Mouse (Mus musculus) right cerebral cortex, adult 18-20 months (tissue): ENCODE results near the gene Xpc.
"Not testable (repeated sequence)": the region's sequence is repeated elsewhere in the genome, so short reads cannot be mapped to it uniquely, and the experiment has no call there.

ENCODE experiments used
- DNase-seq: peaks from one replicate; pipeline ENCODE4 v3.0.0; 2022; ENCODE audit warnings: mixed read lengths

The Xpc gene

DNA sequence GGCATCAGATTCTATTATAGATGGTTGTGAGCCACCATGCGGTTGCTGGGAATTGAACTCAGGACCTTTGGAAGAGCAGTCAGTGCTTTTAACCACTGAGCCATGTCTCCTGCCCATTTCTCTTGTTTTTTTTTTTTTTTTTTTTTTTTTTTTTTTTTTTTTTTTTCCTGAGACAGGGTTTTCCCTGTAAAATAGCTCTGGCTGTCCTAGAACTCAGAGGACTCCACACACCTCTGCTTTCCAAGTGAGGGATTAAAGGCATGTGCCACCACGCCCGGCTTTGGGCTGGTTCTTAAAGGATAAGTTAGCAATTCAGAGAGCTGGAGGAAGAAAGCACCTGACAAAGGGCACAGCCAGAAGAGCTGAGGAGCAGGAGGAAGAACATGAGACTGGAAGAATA, 44.3 kb downstream of the Xpc start:
- not testable (repeated sequence) for DNase-seq

DNA sequence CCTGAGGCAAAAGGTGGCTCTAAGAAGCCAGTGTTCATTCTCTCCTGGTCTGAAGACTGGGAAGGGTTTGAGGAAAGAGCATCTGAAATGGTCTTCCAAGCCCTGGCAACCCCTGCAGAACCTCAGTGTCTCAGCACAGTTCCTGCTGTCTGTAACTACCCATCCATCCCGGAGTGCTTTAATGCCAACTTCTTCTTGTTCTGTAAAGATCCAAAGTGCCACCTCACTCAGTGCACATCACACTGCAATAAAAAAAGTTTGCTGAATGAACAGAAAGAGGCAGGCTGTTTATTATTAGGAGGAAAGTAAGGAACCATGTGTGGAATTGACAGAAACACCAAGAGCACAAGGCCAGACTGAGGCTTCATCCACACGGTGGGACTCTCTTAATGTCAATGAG, 45.0 kb downstream of the Xpc start:
- no peak for DNase-seq

DNA sequence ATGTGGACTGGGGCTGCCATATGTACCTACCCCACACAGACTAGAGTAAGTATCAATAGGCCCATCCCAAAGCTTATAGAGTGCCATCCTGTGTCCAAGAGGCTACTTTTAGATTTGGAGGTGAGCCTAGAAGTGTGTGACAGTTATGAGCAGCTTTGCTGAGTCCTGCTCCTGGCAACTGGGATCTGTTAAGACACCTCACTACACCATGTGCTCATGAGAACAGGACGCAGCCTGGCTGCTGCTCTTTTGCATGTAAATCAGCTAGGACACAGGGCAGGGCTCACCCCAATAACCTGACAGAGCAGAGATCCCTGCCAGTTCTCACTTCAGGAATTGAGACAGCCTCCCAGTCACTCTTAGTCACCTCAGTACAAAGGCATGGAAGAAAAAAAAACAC, 48.6 kb downstream of the Xpc start:
- DNase-seq: no peak

DNA sequence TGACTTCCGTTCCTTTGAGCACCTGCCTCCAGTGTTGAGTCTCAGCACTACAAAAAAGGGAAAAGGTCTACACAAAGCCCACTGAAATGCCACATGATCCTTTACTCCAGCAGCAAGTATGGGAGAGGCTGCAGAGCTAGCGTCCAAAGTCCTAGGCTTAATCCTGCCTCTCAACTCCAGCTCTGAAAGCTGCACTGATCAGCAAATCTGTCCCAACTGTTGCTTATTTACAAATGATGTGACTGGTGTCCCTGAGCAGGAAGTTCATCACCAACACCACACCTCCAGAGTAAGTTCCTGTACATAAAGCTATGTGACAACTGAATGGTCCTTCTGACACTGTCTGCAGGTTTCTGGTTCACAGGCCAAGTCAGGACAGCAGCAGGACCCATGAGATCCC, 49.9 kb downstream of the Xpc start:
- DNase-seq: no peak

DNA sequence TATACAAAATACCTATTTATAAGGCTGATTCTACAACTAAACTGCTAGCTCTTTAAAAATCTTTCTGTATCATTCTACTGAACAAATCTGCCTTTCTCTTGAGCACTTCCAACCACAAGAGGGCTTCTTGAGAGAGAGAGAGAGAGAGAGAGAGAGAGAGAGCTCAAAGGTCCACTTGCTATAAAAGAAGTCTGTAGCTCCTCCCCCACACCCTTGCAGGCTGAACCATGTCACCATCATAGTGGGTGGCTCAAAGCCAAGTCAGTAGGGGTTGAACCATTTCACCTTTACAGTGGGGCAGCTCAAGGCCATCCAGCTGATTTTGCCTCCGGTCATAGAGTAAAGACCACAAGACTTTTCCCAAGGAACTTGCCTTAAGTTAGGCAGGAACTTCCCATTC, 56.2 kb downstream of the Xpc start:
- DNase-seq: no peak

DNA sequence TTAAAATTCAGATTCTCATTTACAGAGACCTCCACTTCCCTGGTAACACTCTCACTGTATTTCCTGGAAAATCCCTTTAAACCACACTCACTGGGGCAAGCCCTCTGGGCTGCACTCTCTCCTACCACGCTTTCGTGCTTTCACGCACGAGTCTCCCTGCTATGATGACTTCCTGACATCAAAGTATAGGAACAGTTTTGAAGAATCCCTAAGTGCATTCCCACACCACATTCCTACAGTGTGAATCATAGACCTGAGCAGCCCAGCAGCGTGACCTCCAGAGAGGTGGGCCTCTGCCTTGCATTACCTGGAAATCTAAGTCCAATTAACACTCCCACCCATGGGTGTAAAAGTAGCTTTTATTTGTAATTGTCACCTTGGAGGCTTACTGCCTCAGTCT, 61.1 kb downstream of the Xpc start:
- no peak for DNase-seq

DNA sequence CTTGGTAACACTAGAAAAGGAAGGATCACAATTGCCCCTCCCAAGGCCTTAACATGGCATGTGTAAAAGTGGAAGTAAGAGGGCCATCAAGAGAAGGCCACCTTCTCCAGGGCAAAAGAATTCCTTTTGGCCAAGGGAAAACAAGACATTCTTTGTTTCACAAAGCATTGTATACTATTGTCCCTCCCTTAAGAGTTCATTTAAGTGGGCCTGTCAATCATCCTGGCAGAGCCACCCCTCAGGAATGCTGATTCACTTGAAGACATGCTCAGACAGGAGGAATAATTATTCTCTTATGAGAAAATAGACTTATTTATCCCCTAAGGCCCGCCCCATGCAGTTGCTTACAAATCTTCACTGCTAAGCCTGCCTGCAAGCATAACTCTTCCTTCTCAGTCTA, 63.6 kb downstream of the Xpc start:
- DNase-seq: no peak

DNA sequence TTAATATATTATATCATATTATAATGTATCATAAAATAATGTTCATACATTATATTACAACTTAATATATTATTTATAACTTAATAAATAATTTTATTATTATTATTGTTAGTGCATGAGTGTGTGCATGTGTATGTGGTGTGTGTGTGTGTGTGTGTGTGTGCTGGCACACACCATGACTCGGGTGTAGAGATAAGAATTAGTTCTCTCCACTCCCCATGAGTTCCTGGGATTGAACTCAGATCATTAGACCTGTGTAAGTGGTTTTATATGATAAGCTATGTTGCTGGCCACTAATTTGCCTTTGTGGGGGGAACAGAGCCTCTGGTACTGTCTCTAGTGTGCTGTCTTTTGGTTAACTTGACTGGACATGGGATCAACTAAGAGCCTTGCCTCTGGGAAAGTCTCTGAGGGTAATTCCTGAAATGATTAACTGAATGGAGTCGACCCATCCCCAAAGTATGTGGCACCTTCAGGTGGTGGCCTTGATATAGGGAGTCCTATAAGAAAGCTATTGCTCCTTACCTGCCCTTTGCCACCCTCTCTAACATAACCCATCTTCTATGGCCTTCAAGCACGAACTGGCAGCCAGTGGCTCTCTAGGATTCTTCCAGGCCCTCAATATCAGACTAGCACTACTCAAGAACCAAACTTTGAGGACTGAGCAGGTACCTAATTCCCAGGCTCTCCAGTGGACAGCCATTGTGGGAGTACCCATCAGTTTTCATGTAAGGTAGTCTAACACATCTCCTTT, 66.0 kb downstream of the Xpc start:
- no peak for DNase-seq

DNA sequence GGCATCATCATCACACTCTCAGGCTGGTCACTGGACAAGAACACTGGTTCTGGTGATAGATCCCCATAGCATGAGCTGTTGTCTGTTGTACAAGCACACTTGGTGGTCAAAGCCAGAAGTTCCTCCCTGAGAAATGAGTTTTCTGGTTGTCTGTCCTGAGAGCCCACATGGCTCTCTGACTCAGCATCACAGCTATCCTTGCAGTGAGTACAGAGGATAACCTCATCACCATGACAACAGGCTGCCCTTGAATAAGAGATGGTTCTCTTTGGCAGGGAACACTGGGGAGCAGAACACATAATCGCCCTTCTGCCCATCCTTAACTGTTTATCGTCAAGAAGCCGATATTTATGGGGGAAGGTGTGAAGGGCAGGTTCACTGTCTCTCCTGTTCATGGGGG, 70.4 kb downstream of the Xpc start:
- no peak for DNase-seq

DNA sequence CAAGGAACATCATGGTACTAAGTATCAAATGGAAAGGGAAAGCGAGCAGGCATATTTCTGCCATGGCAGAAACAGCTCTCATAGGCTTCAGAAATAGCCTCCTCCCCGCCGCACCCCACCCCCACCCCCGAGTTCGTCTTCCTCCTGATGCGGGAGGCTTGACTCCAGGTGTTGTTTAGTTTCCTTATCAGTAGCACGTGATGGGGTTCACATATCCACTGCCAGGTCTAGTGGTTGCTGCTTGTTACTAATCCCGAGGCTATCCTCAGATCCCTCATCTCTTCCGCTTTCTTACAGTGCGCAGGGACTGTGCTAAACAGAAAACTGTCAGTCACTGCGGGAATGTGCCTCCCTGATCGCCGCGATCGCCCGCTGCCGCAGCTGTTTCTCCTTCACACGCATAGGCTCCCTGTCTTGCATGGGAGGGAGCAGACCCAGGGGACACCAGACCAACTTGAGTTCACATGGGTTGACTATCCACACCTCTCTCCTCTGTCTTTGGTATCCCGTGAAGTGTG, 74.5 kb downstream of the Xpc start:
- no peak for DNase-seq

DNA sequence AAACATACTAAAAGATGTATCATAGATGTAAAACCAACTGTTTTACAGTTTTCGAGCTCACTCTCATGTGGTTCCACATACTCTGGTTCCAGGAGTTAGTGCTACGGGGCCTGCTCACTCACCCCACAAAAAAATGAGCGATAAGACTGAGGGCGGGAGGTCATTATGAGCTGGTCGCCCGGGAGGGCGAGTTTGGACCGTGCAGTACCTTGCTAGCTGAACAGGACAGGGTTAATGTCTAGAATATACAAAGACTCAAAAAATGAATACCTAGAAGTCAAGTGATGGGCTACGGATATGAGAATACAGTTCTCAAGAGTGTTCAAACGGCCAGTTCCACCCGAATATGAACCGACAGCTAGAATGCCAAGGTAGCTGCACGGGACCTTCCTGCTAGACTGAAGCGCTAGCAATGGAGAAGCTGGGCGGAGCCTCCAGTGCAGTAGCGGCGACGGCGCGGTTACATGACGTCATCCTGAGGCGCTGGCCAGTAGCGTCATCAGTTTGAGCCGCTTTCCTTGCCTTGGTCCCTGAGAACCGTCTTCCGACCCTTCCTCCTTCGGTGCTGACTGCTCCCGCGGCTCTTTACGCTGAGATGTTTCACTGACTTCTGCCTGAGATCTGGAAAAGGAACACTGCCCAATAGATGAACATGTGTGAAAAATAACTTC, 75.1 kb downstream of the Xpc start:
- DNase-seq: peak; percentile 98
